Mouse (Mus musculus): Measurements from ENCODE around the gene Trappc6a. TPM values are rescaled to one million over a fixed set of nuclear protein-coding genes. Genes with fewer than 3 reads are reported as not detected.

Trappc6a gene
- total and polyA plus RNA-seq, 3 experiments = 41.1 to 201 (median 72.2) TPM

DNA sequence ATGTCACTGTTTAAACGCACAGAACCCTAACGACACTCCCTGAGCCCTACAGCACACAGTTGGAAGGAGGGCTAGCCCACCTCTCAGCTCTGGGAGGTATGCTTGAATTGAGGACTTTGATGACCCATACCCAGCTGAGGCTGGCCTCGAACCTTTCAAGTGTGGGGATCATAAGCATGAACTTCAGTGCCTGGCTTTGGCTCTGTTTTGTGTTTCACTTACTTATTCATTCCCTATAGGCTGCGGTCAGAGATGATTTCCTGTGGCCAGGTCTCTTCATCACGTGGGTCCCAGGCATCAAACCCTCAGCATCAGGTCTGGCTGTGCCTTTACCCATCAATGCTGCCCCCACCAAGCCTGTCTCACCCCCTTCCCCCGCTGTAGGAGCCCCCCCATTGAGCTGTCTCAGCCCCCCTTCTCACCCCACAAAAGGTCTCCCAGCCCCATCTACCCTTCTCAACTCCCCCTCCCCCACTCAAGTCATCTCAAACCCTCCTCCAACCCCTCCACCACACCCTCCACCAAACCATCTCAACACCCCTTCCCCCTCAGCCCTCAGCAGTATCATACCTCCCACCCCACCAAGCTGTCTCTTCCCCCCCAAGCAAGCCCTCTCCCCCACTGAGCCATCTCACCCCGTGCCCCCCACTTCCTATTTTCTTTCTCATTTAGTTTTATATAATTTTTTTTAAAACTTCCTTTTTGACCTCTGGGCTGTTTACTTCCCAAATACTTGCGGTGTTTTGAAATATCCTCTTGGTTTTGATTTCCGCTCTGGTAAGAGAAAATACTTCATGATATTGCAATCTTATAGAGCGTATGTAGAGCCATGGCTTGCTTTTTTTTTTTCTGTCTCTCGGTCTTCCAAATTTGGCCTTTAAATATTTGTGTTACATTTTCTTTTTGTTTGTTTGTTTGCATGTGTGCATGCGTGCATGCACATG, 7.5 kb upstream of the Trappc6a start:
- H3K79me2 ChIP-seq (replicated peaks; ENCODE audit: control insufficient read depth, extremely low read depth, insufficient read depth, poor library complexity, severe bottlenecking) = no peaks in the 10 kb centered on the region

DNA sequence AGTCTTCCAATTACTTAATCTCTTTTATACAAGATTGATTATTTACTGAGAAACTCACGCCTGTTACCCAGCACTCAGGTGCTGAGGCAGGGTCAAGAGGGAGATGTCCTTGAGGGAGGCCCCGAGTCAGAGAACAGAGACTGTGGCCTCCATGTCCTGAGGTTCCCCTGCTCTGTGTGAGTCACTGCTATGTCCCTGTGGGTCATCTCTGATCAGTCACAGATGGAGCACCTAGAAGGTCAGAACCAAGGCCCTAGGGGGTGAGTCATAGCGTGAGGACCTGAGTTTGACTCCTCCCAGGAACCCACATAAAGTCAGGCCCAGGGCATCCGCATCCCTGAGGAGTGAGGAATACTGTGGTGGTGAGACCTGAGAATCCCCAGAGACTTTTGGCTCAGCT, 6.5 kb upstream of the Trappc6a start:
- DNase-seq (ENCODE audit: extremely low read depth) = no peak
- Histone ChIP-seq H3K9me3 (replicated peaks; ENCODE audit: low read length) (no peaks in the 10 kb centered on the region), H3K36me3 (replicated peaks in 1 of 2; ENCODE audit: control insufficient read depth in 1 of 2, insufficient read depth in 1 of 2, low read length in 1 of 2) (peaks cover 0 to 7% of the 10 kb centered on the region in 2 experiments), H3K9ac (ENCODE audit: insufficient read depth, low read depth) (no peak overlapping the region), H3K4me3 (replicated peaks in 1 of 3; ENCODE audit: low read depth in 2 of 3, low read length in 2 of 3, poor library complexity in 1 of 3) (no peak overlapping the region), H3K4me1 (ENCODE audit: control insufficient read depth in 1 of 2, insufficient read depth in 2 of 2) (peaks cover 0 to 3% of the 10 kb centered on the region in 2 experiments; a peak in 1 of 4 replicates), H3K79me2 (replicated peaks; ENCODE audit: control insufficient read depth, extremely low read depth, insufficient read depth, poor library complexity, severe bottlenecking) (no peaks in the 10 kb centered on the region), H3K27ac (ENCODE audit: insufficient read depth, low read depth) (no peak overlapping the region), H3K4me2 (ENCODE audit: insufficient read depth, low read depth, poor library complexity, severe bottlenecking) (no peak overlapping the region), H3K27me3 (replicated peaks) (peaks cover 9% of the 10 kb centered on the region)
- TF ChIP-seq MYC (IDR thresholded peaks at IDR 0.05; ENCODE audit: low read depth, low read length) = no peak
- TF ChIP-seq ZMIZ1 (IDR thresholded peaks at IDR 0.05; ENCODE audit: low read depth, low read length) = no peak
- no peak for TF ChIP-seq USF2 (conservative IDR thresholded peaks at IDR 0.05; ENCODE audit: low read depth, low read length)
- no peak for TF ChIP-seq ZKSCAN1 (IDR thresholded peaks at IDR 0.05; ENCODE audit: borderline replicate concordance, low read depth, low read length)
- TF ChIP-seq JUND (conservative IDR thresholded peaks at IDR 0.05; ENCODE audit: low read depth, low read length) = no peak
- in situ Hi-C loops (cut with MboI; ENCODE audit: low pct_ligation_motif_present, low pct_unique_long_range_greater_than_20kb, low sequenced_read_pairs) (loop anchor here (10.0 kb wide), 2 partner anchors 73 to 373 kb away; partner anchors contain the start of genes Gemin7 and Zfp296), dilution Hi-C loops (cut with MboI; ENCODE audit: extremely low pct_ligation_motif_present, extremely low pct_unique_long_range_greater_than_20kb, low sequenced_read_pairs) (no loop called here)

More for the DNA sequence above, 7.5 kb upstream of the Trappc6a start:
- DNase-seq (ENCODE audit: extremely low read depth) = no peak
- TF ChIP-seq KAT2A (IDR thresholded peaks at IDR 0.05; ENCODE audit: insufficient replicate concordance, low read length) (no peak), IRF4 (IDR thresholded peaks at IDR 0.05; ENCODE audit: low read depth, low read length) (no peak), TBP (conservative IDR thresholded peaks at IDR 0.05; ENCODE audit: low read depth, low read length) (no peak), MYC (IDR thresholded peaks at IDR 0.05; ENCODE audit: low read depth, low read length) (no peak), ZKSCAN1 (IDR thresholded peaks at IDR 0.05; ENCODE audit: borderline replicate concordance, low read depth, low read length) (no peak), TCF12 (IDR thresholded peaks at IDR 0.05; ENCODE audit: low read depth, low read length) (no peak), PAX5 (IDR thresholded peaks at IDR 0.05; ENCODE audit: low read length) (no peak), JUN (IDR thresholded peaks at IDR 0.05; ENCODE audit: insufficient read depth, low read depth, low read length) (no peak), HCFC1 (IDR thresholded peaks at IDR 0.05; ENCODE audit: low read depth, low read length) (no peak), MAX (IDR thresholded peaks at IDR 0.05; ENCODE audit: low read length) (no peak), E2F4 (IDR thresholded peaks at IDR 0.05; ENCODE audit: insufficient replicate concordance, low read depth, low read length) (no peak), BHLHE40 (IDR thresholded peaks at IDR 0.05; ENCODE audit: low read depth, low read length) (no peak), EP300 (IDR thresholded peaks at IDR 0.05; ENCODE audit: low read length) (no peak), ZC3H11A (IDR thresholded peaks at IDR 0.05; ENCODE audit: low read depth, low read length) (no peak), ETS1 (conservative IDR thresholded peaks at IDR 0.05; ENCODE audit: low read depth, low read length) (no peak)
- Histone ChIP-seq H3K4me3 (replicated peaks in 1 of 3; ENCODE audit: low read depth in 2 of 3, low read length in 2 of 3, poor library complexity in 1 of 3) (no peak overlapping the region), H3K36me3 (replicated peaks in 1 of 2; ENCODE audit: control insufficient read depth in 1 of 2, insufficient read depth in 1 of 2, low read length in 1 of 2) (peaks cover 0 to 6% of the 10 kb centered on the region in 2 experiments), H3K9ac (ENCODE audit: insufficient read depth, low read depth) (no peak overlapping the region), H3K4me1 (ENCODE audit: control insufficient read depth in 1 of 2, insufficient read depth in 2 of 2) (peaks cover 0 to 3% of the 10 kb centered on the region in 2 experiments; a peak in 1 of 4 replicates), H3K27ac (ENCODE audit: insufficient read depth, low read depth) (no peak overlapping the region), H3K27me3 (replicated peaks) (peaks cover 18% of the 10 kb centered on the region), H3K9me3 (replicated peaks; ENCODE audit: low read length) (no peaks in the 10 kb centered on the region), H3K4me2 (ENCODE audit: insufficient read depth, low read depth, poor library complexity, severe bottlenecking) (no peak overlapping the region)
- in situ Hi-C loops (cut with MboI; ENCODE audit: low pct_ligation_motif_present, low pct_unique_long_range_greater_than_20kb, low sequenced_read_pairs) (loop anchor here (10.0 kb wide), 2 partner anchors 74 to 374 kb away; partner anchors contain the start of genes Gemin7 and Zfp296), dilution Hi-C loops (cut with MboI; ENCODE audit: extremely low pct_ligation_motif_present, extremely low pct_unique_long_range_greater_than_20kb, low sequenced_read_pairs) (no loop called here)
